Mouse (Mus musculus) heart, embryonic 14.5 days (tissue): ENCODE results near the gene Mycbp2. TPM values are rescaled to one million over a fixed set of nuclear protein-coding genes. Genes with fewer than 3 reads are reported as not detected.

Source experiments
- ATAC-seq: fragments of 200-750 bp; cut with Nextera tagmentation; 2 replicates; pipeline ENCODE4 v1.8.0; 2017; ENCODE audit warnings: low read depth, moderate TSS enrichment; ENCODE audit not compliant: insufficient number of reproducible peaks, insufficient read depth, low FRiP score
- H3K27ac ChIP-seq, 2 experiments: fragments of 200-500 bp in 1 of 2; fragments of 300-500 bp in 1 of 2; sonication (generic) in 1 of 2; replicated peaks in 1 of 2; 2 replicates each; pipeline ENCODE4 v1.5.1; 2012 to 2014; ENCODE audit warnings: low read depth in 2 of 2, low read length in 2 of 2, control low read depth in 1 of 2, mild to moderate bottlenecking in 1 of 2, mixed read lengths in 1 of 2; ENCODE audit not compliant: control insufficient read depth in 1 of 2, insufficient read depth in 1 of 2
- H3K27me3 ChIP-seq: fragments of 300-500 bp; sonication (generic); 2 replicates; pipeline ENCODE4 v1.6.1; 2014; ENCODE audit warnings: mild to moderate bottlenecking, low read length, control low read depth; ENCODE audit not compliant: control insufficient read depth, insufficient read depth
- H3K36me3 ChIP-seq: fragments of 300-500 bp; sonication (generic); 2 replicates; pipeline ENCODE4 v1.6.1; 2014; ENCODE audit warnings: mild to moderate bottlenecking, control low read depth, low read length, mixed read lengths; ENCODE audit not compliant: control insufficient read depth, insufficient read depth
- H3K4me1 ChIP-seq, 2 experiments: fragments of 200-500 bp in 1 of 2; fragments of 300-500 bp in 1 of 2; sonication (generic) in 1 of 2; 2 replicates each; pipeline ENCODE4 v1.6.1; 2012 to 2014; ENCODE audit warnings: low read length in 2 of 2, control low read depth in 1 of 2, mixed read lengths in 1 of 2; ENCODE audit not compliant: control insufficient read depth in 2 of 2, insufficient read depth in 2 of 2
- H3K4me2 ChIP-seq: fragments of 300-500 bp; sonication (generic); 2 replicates; pipeline ENCODE4 v1.6.1; 2014; ENCODE audit warnings: mild to moderate bottlenecking, low read length
- H3K4me3 ChIP-seq, 2 experiments: fragments of 200-500 bp in 1 of 2; fragments of 300-500 bp in 1 of 2; sonication (generic) in 1 of 2; 2 replicates each; pipeline ENCODE4 v1.5.1; 2012 to 2014; ENCODE audit warnings: low read length in 2 of 2, mild to moderate bottlenecking in 2 of 2, control low read depth in 1 of 2, low read depth in 1 of 2, moderate library complexity in 1 of 2; ENCODE audit not compliant: control insufficient read depth in 1 of 2, insufficient read depth in 1 of 2
- H3K9ac ChIP-seq: fragments of 300-500 bp; sonication (generic); 2 replicates; pipeline ENCODE4 v1.6.1; 2014; ENCODE audit warnings: mild to moderate bottlenecking, low read length
- H3K9me3 ChIP-seq: fragments of 300-500 bp; sonication (generic); 2 replicates; pipeline ENCODE4 v1.6.1; 2016; ENCODE audit warnings: low read length, control low read depth; ENCODE audit not compliant: control insufficient read depth
- WGBS: fragments of 180-500 bp; shearing (Covaris S2); extraction: QIAGEN DNeasy Blood & Tissue Kit; methylation state at CpG from one replicate; pipeline ENCODE4 v1.1.7; 2014; 5-methylcytosine and 5-hydroxymethylcytosine counted together
- polyA plus RNA-seq: library from polyadenylated mRNA; unstranded; fragments of >200 nt; fragmentation: Nextera tagmentation; extraction: Ambion mirVana; gene quantifications from 2 replicates; pipeline ENCODE4 v1.2.1, GENCODE M21; 2014

Gene Mycbp2
- polyA plus RNA-seq, 1 experiment from 2014 or later: 16.6 TPM

DNA sequence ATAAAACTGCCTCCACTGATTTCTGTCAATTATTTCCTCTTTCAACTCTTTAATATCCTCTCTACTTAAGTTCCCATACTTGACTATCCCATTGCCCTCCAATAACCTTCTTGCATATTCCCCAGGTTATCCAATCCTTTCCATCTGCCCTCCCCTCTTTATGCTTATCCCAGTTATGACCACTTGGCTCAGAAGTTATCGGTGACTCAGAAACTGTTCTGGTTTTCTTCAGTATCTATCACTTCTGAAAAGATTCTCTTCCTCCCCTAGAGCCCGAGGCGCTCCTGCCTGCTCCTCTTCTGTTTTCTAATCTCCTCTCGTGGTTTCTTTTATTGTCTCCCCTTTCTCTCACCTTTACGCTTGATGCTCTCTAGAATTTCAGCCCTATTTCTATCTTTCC lies 2.8 kb downstream of the Mycbp2 start:
- H3K27ac ChIP-seq: no peak overlapping the region
- peaks cover 0 to 19% of the 10 kb centered on the region in 2 experiments; a peak in 2 of 4 replicates for H3K4me1 ChIP-seq
- H3K4me3 ChIP-seq: no peak overlapping the region
- H3K4me2 ChIP-seq: no peak overlapping the region
- no peak overlapping the region for H3K9ac ChIP-seq
- no peaks in the 10 kb centered on the region for H3K36me3 ChIP-seq
- no peaks in the 10 kb centered on the region for H3K27me3 ChIP-seq
- no peaks in the 10 kb centered on the region for H3K9me3 ChIP-seq
- WGBS: 31% methylated on average over 5 of the region's 5 CpGs
- ATAC-seq: no peak

GRCm38 (mm10) chr14:103341385-103342294 lies 5.0 kb downstream of the Mycbp2 start:
- Histone ChIP-seq H3K4me3 (no peak overlapping the region), H3K9ac (no peak overlapping the region), H3K36me3 (no peaks in the 10 kb centered on the region), H3K27ac (no peak overlapping the region), H3K9me3 (no peaks in the 10 kb centered on the region), H3K4me1 (peaks cover 0 to 16% of the 10 kb centered on the region in 2 experiments; a peak in 1 of 4 replicates), H3K27me3 (no peaks in the 10 kb centered on the region), H3K4me2 (no peak overlapping the region)
- no peak for ATAC-seq
- WGBS: 51% methylated on average over 1 of the region's 1 CpGs

DNA sequence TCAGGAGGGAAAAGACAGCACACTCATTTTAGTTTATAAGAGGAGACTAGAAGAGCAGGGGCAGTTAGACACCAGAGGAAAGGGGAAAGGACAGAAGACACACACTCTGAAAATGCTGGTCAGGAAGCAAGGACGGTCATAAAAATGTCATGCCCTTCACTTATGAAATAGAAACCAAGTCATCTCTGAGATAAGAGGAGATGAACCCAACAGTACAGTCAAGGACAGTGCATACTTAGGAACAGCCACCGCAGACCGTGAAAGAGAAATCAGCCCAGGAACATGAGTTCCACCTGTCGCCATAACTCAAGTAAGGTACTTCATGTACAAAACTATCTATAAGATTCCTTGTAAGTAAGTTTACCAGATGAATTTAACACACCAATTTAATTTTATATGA lies 33.7 kb downstream of the Mycbp2 start:
- H3K9ac ChIP-seq: no peak overlapping the region
- H3K9me3 ChIP-seq: no peaks in the 10 kb centered on the region
- 92% methylated on average over 4 of the region's 4 CpGs for whole genome bisulfite sequencing
- H3K4me2 ChIP-seq: no peak overlapping the region
- H3K36me3 ChIP-seq: peaks cover 24% of the 10 kb centered on the region
- H3K4me1 ChIP-seq: no peaks in the 10 kb centered on the region
- H3K27me3 ChIP-seq: no peaks in the 10 kb centered on the region
- ATAC-seq: no peak
- no peak overlapping the region for H3K4me3 ChIP-seq
- no peak overlapping the region for H3K27ac ChIP-seq

DNA sequence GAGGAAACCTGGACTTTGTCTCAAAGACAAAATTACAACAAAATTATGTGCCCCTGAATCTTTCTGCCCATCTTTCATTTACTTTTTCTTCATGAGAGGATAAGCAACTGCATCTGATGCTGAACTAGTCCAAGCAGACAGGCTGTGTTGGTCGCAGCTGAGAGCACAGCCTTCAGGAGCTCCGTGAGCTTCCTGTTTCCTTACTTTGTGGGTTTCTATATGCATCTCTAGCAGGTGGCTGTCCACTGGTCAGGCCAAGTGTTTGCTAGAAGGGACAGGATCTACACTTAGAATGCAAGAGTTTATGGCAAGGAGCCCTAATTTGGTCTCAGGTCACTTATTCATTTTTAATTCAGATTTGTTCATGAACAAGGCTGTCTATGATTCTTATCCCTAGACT lies 50.4 kb downstream of the Mycbp2 start:
- H3K4me2 ChIP-seq: no peak overlapping the region
- WGBS: 89% methylated on average over 2 of the region's 2 CpGs
- H3K4me1 ChIP-seq: no peaks in the 10 kb centered on the region
- H3K36me3 ChIP-seq: peaks cover 46% of the 10 kb centered on the region
- H3K27ac ChIP-seq: no peak overlapping the region
- H3K9me3 ChIP-seq: no peaks in the 10 kb centered on the region
- no peaks in the 10 kb centered on the region for H3K27me3 ChIP-seq
- no peak overlapping the region for H3K9ac ChIP-seq
- H3K4me3 ChIP-seq: no peak overlapping the region
- no peak for ATAC-seq

- no peak overlapping the region for H3K27ac ChIP-seq
- no peak overlapping the region for H3K9ac ChIP-seq
- no peak overlapping the region for H3K4me2 ChIP-seq
- no peaks in the 10 kb centered on the region for H3K9me3 ChIP-seq
- no peaks in the 10 kb centered on the region for H3K27me3 ChIP-seq
- no peak for ATAC-seq
- peaks cover 39% of the 10 kb centered on the region for H3K36me3 ChIP-seq
- 95% methylated on average over 2 of the region's 2 CpGs for WGBS
- H3K4me1 ChIP-seq: no peaks in the 10 kb centered on the region
- H3K4me3 ChIP-seq: no peak overlapping the region
These were observed 60.0 kb downstream of the Mycbp2 start for GRCm38 (mm10) chr14:103286650-103287049.

DNA sequence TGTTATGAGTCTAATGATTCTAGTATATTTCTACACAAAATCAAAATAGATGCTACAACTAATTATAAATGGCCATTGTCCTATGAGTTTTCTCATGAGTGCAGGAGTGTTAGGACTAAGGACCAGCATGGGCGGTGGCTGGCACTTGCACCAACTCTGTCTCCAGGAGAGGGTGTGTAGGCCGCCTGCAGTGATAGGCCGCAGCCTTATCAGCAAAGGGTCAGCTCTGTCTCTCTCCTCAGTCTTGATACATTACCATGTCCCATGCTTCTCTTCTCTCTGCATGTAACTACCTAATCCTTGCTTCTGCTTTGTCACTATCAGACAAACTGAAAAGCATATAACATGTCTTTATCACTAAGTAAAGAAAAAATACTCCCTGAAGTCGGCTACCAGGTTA lies 69.9 kb downstream of the Mycbp2 start:
- Histone ChIP-seq H3K9ac (no peak overlapping the region), H3K4me1 (no peaks in the 10 kb centered on the region), H3K9me3 (no peaks in the 10 kb centered on the region), H3K4me3 (no peak overlapping the region), H3K27me3 (no peaks in the 10 kb centered on the region), H3K36me3 (peaks cover 23% of the 10 kb centered on the region), H3K4me2 (no peak overlapping the region), H3K27ac (no peak overlapping the region)
- WGBS: 63% methylated on average over 4 of the region's 4 CpGs
- ATAC-seq: no peak

GRCm38 (mm10) chr14:103260437-103260836 lies 86.2 kb downstream of the Mycbp2 start:
- no peaks in the 10 kb centered on the region for H3K4me1 ChIP-seq
- 96% methylated on average over 2 of the region's 2 CpGs for WGBS
- no peaks in the 10 kb centered on the region for H3K27me3 ChIP-seq
- ATAC-seq: no peak
- no peak overlapping the region for H3K27ac ChIP-seq
- H3K4me3 ChIP-seq: no peak overlapping the region
- H3K9ac ChIP-seq: no peak overlapping the region
- H3K36me3 ChIP-seq: peaks cover 36% of the 10 kb centered on the region
- H3K9me3 ChIP-seq: no peaks in the 10 kb centered on the region
- H3K4me2 ChIP-seq: no peak overlapping the region

DNA sequence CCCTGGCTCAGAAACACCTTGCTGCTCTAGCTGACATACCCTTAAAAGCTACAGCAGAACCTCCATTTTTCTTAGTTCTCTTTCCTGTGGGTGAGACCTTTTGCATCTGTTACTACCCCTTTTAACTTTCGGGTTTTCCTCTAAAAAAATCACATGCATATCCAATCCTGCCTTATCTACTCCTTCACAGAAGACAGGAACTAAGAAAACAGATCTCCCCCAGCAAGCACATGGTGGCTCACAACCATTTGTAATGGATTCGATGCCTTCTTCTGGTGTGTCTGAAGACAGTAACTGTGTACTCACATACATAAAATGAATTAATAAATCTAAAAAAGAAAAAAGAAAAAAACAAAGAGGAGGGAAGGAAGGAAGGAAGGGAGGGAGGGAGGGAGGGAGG lies 87.9 kb downstream of the Mycbp2 start:
- no peaks in the 10 kb centered on the region for H3K9me3 ChIP-seq
- H3K27me3 ChIP-seq: no peaks in the 10 kb centered on the region
- no peaks in the 10 kb centered on the region for H3K4me1 ChIP-seq
- no peak for ATAC-seq
- H3K36me3 ChIP-seq: peaks cover 40% of the 10 kb centered on the region
- no peak overlapping the region for H3K27ac ChIP-seq
- no peak overlapping the region for H3K4me2 ChIP-seq
- H3K9ac ChIP-seq: no peak overlapping the region
- 85% methylated on average over 2 of the region's 2 CpGs for WGBS
- no peak overlapping the region for H3K4me3 ChIP-seq
